Mouse (Mus musculus): Measurements from ENCODE around the gene Il18bp.

Il18bp gene

GRCm38 (mm10) chr7:102000921-102001630, 17.4 kb downstream of the Il18bp start:
- DNase-seq (ENCODE audit: low spot score in 2 of 2) = no peak

GRCm38 (mm10) chr7:102000296-102000695, 18.2 kb downstream of the Il18bp start:
- DNase-seq (ENCODE audit: low spot score in 2 of 2) = no peak

GRCm38 (mm10) chr7:101999461-102000151, 18.9 kb downstream of the Il18bp start:
- no peak for DNase-seq (ENCODE audit: low spot score in 2 of 2)

- peak; percentile 89 to 90 for DNase-seq (ENCODE audit: low spot score in 2 of 2)
Observed at GRCm38 (mm10) chr7:101998194-101998927, 20.1 kb downstream of the Il18bp start.

- DNase-seq (ENCODE audit: low spot score in 2 of 2) = no peak
Observed at GRCm38 (mm10) chr7:101994241-101994640, 24.2 kb downstream of the Il18bp start.

- DNase-seq (ENCODE audit: low spot score in 2 of 2) = no peak
Observed at GRCm38 (mm10) chr7:101985081-101985480, 33.4 kb downstream of the Il18bp start.

GRCm38 (mm10) chr7:101982735-101983134, 35.8 kb downstream of the Il18bp start:
- DNase-seq (ENCODE audit: low spot score in 2 of 2) = no peak

GRCm38 (mm10) chr7:101974505-101974904, 44.0 kb downstream of the Il18bp start:
- no peak for DNase-seq (ENCODE audit: low spot score in 2 of 2)

- no peak for DNase-seq (ENCODE audit: low spot score in 2 of 2)
Observed at GRCm38 (mm10) chr7:101973730-101974129, 44.8 kb downstream of the Il18bp start.

- DNase-seq (ENCODE audit: low spot score in 2 of 2) = no peak
Observed at GRCm38 (mm10) chr7:101971721-101972120, 46.8 kb downstream of the Il18bp start.

GRCm38 (mm10) chr7:101970821-101971461, 47.5 kb downstream of the Il18bp start:
- DNase-seq (ENCODE audit: low spot score in 2 of 2) = peak; percentile 73 to 86

GRCm38 (mm10) chr7:101970429-101970775, 48.1 kb downstream of the Il18bp start:
- DNase-seq (ENCODE audit: low spot score in 2 of 2) = peak; percentile 85 to 94

- peak; percentile 70 to 87 for DNase-seq (ENCODE audit: low spot score in 2 of 2)
Observed at GRCm38 (mm10) chr7:101969694-101970428, 48.6 kb downstream of the Il18bp start.

- no peak for DNase-seq (ENCODE audit: low spot score in 2 of 2)
Observed at GRCm38 (mm10) chr7:101968751-101969150, 49.7 kb downstream of the Il18bp start.

- no peak for DNase-seq (ENCODE audit: low spot score in 2 of 2)
Observed at GRCm38 (mm10) chr7:101967256-101967655, 51.2 kb downstream of the Il18bp start.

- no peak for DNase-seq (ENCODE audit: low spot score in 2 of 2)
Observed at GRCm38 (mm10) chr7:101965606-101966005, 52.9 kb downstream of the Il18bp start.
